Mouse (Mus musculus): Measurements from ENCODE around the gene Ucp3.
A peak's percentile ranks its signal among the peaks of the same experiment; 100 is the strongest.

Gene Ucp3

GRCm38 (mm10) chr7:100472777-100473176 is at the start of gene Ucp3:
Gene Ucp3 (plus strand): TSS chr7:100472990.
- no peak for DNase-seq (ENCODE audit: low spot score in 2 of 2)

GRCm38 (mm10) chr7:100425795-100426194 is 47.0 kb upstream of the Ucp3 start:
- no peak for DNase-seq (ENCODE audit: low spot score in 2 of 2)

GRCm38 (mm10) chr7:100429102-100429501 is 43.7 kb upstream of the Ucp3 start:
- DNase-seq (ENCODE audit: low spot score in 2 of 2) = peak in 1 of 2 experiments; percentile 18

GRCm38 (mm10) chr7:100429911-100430310 is 42.9 kb upstream of the Ucp3 start:
- no peak for DNase-seq (ENCODE audit: low spot score in 2 of 2)

DNA sequence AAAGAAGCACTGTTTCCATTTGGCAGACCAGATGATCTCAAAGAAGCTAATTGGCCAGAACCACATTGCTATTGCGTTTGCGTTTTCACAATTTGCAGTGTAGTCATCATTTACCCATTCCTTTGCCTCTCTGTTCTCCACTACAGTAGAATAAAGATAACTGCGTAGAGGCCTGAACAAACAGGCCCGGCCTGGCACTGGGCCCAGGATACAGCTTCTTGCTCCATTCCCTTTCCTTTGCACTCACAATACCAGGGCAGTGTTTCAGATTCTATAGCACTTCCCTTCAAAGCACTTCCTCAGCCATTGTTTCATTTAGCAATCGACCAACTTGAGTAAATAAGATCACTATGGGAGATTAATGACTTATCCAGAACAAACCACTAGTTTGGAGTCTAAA is 41.7 kb upstream of the Ucp3 start:
- no peak for DNase-seq (ENCODE audit: low spot score in 2 of 2)

DNA sequence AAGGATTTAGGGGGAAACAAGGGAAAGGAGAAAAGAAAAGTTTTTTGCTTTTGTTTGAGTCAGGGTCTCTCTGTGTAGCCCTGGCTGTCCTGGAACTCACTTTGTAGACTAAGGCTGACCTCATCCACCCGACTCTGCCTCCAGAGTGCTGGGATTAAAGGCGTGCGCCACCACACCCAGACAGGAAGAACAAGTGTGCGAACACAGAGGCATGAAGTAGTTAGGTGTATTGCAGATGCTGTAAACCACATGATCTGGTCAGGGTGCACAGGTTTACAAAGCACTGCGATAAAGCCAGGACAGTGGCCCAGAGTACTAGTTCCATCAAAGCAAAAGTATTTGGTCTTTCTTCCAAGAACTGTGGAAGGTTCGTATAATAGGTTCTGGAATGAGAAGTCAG is 39.5 kb upstream of the Ucp3 start:
- no peak for DNase-seq (ENCODE audit: low spot score in 2 of 2)

- DNase-seq (ENCODE audit: low spot score in 2 of 2) = no peak
Measured at GRCm38 (mm10) chr7:100443728-100444127, 29.1 kb upstream of the Ucp3 start.

GRCm38 (mm10) chr7:100446271-100446670 is 26.5 kb upstream of the Ucp3 start:
- no peak for DNase-seq (ENCODE audit: low spot score in 2 of 2)

- DNase-seq (ENCODE audit: low spot score in 2 of 2) = no peak
Measured at GRCm38 (mm10) chr7:100448530-100448929, 24.3 kb upstream of the Ucp3 start.

- no peak for DNase-seq (ENCODE audit: low spot score in 2 of 2)
Measured at GRCm38 (mm10) chr7:100448985-100449384, 23.8 kb upstream of the Ucp3 start.

DNA sequence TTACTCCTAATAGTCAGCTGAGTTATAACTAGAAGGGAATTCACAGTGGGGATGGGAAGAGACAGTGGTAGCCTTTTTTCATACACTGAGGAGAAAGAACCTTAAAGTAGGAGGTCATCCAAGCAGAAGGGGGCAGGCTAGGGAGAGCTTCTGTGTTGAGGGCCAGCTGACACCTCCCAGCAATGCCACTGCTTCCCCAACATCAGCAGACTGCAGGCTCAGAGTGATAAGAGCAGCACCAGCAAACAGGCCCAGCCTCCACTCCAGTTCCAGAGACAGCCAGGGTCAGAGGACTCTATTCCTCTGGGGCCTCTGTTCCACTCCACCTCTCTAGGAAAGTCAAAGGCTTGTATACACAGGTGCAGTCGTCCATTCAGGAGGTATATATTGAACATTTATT is 14.6 kb upstream of the Ucp3 start:
- no peak for DNase-seq (ENCODE audit: low spot score in 2 of 2)

DNA sequence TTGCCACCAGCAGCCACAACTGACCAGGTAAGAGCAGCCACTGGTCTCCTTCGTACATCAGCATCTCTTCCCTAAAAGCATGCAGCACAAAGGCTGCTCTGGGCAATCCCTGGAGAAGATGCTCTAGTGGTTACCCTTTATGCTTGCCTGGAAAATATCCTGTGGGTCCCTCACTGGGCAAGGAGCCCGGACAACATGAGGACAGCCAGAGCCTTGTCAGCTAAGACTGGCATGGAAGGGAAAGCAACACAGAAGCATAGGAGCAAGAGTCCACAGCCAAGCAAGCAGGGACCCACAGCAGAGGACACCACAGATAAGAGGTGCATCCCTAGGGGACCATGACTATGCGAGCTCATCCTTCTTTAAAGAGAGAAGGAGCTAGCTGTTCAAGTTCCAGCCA is 12.9 kb upstream of the Ucp3 start:
- DNase-seq (ENCODE audit: low spot score in 2 of 2) = no peak

DNA sequence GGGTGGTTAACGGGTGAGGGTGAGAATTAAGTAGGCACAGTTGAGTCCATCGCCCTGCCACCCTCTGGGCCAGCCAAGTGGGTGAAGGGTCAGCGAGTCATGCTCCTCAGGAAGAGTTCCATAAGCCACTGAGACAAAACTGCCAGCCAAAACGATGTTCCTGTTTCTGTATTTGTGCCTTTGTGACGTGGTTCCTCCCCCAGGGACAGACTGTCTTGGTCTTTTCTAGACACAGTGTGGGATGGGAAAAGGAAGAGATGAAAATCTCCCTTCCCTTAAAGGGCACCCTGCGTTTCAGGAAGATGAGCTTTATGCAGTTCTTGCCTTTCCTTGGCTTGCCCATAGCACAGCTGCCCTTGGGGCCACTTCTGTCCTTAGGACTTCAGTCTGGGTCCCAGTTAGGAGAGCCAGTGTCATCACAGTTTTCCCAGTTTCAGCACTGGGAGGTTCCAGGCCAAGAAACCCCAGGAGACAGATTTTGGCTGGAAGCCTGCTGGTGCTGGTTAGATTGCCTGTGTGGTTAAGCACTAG is 11.1 kb upstream of the Ucp3 start:
- peak; percentile 67 to 86 for DNase-seq (ENCODE audit: low spot score in 2 of 2)

GRCm38 (mm10) chr7:100463194-100463593 is 9.6 kb upstream of the Ucp3 start:
- no peak for DNase-seq (ENCODE audit: low spot score in 2 of 2)

GRCm38 (mm10) chr7:100463757-100464156 is 9.0 kb upstream of the Ucp3 start:
- no peak for DNase-seq (ENCODE audit: low spot score in 2 of 2)

GRCm38 (mm10) chr7:100464248-100464647 is 8.5 kb upstream of the Ucp3 start:
- no peak for DNase-seq (ENCODE audit: low spot score in 2 of 2)

DNA sequence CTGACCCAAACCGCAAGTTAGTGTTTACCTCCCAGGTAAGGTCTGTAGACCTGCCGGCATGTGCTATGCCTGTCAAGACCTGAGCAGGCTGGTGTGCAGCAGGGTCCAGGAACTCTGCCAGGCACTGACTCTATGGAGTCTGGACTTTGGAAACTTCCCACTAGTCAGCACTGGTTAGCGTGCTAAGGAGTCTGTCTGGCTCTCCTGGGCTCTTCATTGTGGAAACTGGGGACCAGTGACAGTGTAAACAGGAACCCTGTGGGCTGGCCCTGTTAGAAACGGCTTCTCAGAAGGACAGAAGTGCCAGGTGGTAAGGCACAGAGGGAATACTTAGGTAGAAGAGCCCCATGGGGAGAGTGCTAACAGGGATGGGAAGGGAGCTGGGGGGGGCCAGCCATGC is 7.5 kb upstream of the Ucp3 start:
- no peak for DNase-seq (ENCODE audit: low spot score in 2 of 2)

DNA sequence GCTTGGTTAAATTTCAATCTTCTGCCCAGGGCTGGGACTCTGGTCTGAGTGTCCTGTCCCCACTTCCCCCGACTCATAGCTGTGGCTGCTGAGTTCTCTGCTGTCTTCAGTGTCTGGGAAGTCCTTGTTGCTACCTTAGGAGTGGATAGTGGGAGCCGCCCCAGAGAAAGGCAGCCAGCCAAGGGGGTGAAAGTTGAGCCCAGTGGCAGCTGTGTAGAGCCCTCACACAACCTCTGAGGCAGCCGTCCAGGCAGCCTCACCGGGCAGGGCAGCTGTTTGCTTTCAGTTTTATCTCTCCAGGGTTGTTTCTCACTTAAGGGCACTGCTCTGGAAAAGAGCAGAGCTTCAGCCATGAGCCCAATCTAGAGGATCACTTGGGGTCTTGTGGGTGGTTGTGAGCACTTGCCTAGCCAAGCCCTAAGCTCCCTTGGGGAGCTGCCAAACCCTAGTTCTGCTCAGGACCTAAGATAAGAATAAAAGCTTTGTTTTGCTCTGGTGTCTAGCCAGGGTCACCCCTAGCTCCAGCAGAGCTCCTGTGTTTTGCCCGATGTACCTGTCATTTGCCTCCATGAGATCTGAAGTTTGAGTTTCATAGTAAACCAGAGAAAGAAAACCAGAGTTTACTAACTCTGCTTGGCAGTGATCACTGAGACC is 7.0 kb upstream of the Ucp3 start:
- DNase-seq (ENCODE audit: low spot score in 2 of 2) = no peak

- DNase-seq (ENCODE audit: low spot score in 2 of 2) = no peak
Measured at GRCm38 (mm10) chr7:100466781-100467510, 5.8 kb upstream of the Ucp3 start.

GRCm38 (mm10) chr7:100468761-100469160 is 4.0 kb upstream of the Ucp3 start:
- DNase-seq (ENCODE audit: low spot score in 2 of 2) = no peak

- no peak for DNase-seq (ENCODE audit: low spot score in 2 of 2)
Measured at GRCm38 (mm10) chr7:100469502-100469901, 3.3 kb upstream of the Ucp3 start.

DNA sequence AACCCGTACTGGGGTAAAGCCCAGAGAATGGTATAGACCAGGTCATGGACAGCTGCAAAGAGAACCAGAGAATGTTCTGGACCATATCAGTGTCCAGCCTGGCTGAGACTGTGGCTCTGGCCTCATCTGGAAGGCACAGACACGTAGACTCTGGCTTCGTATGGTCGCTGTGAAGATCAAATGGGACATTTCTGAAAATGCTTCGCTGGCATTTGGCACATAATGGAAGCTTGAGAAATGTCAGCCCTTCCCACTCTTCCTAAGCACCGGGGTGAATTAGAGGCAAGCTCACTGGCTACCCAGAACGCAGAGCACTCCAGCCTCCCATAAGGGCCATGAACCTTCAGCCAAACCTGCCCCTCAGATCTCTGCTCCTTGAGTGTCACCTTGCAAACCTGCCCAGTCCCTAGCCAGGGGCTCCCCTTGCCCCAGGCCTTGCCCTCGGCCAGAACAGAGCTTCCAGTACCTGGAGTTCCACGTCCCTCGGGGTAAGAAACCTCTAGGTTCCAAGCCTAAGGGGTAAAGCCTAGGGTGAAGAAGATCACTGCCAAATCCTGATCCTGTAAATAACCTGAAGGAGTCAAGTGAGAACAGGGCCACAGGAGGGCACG is 1.9 kb upstream of the Ucp3 start:
- DNase-seq (ENCODE audit: low spot score in 2 of 2) = no peak

DNA sequence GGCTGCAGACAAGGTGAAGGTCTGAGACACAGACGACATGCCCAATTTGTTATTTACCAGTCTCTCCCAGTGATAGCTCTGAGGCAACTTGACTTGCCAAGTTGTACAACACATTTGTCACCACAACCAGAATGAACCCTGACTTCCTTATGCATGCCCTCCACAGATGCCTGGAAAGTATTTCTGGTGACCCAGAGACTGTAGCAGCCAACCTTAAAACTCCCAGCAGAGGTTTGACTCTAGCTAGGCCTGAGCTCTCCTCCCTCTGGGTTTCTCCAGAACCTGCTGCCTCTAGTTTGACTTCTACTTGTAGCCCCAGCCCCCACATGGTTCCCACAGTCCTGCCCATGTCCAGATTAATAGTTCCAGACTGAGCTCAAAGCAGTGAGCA is 1.4 kb upstream of the Ucp3 start:
- no peak for DNase-seq (ENCODE audit: low spot score in 2 of 2)
